Comparison of ENCODE assay signal across 8 mouse cellular contexts in the genomic region with DNA sequence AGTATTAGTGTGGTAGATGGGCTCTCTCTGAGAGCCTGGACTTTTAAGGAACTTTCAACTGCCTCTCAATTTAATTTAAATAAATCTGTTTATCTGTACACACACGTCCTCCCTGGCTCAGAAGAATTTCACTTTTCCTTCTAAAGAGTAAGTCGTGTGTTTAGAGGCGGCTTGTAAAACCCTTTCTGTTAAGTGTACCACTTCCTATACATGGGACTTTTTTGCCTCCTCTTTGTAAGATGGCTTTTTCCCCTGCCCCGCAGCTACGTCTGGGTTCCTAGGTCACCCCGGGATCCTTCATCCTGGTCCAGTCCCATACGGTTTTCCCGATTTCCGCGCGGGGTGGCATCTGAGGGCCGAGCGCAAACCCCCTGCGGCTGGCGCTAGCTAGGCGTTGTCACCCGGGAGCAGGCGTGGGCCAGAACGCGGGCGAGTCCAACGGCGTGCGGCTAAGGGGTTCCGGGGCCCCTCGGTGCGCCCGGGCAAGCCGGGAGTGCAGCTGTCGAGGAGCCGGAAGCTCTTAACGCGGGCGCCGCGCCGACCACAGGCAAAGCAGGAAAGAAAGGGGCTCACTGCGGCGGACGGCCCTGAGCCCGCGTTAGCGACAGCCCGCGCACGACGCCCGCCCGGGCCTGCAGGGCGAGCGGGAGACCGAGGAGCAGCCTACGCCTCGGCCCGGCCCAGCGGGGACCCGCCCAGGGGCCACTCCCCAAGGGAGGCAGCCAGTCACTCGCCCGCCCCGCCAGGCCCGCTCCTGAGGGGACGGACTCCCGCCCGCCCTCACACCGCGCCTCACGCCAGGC. TPM values are rescaled to one million over a fixed set of nuclear protein-coding genes. Genes with fewer than 3 reads are reported as not detected.
A peak's percentile ranks its signal among the peaks of the same experiment; 100 is the strongest.
DNase-seq lines count a peak whose midpoint lies in the region; ATAC-seq and TF ChIP-seq lines count a peak whose summit lies in the region.

No protein-coding gene starts in this region.

- no peak for TF ChIP-seq CTCF in Patski (IDR thresholded peaks at IDR 0.05)

- peak; percentile 97 for ATAC-seq in Patski
- peak; percentile 95 for ATAC-seq in hindbrain, embryonic 14.5 days (ENCODE audit: low FRiP score)

- CTCF ChIA-PET in Patski (lab: Charles Lee), result interaction anchor here (1.2 kb wide), 1 partner anchor 25 kb away, joined by 3 read pairs; no protein-coding TSS in a partner anchor

- POLR2A ChIA-PET in Patski (lab: Charles Lee), result interaction anchor here (0.7 kb wide), 1 partner anchor 62 kb away, joined by 4 read pairs; no protein-coding TSS in a partner anchor

- peaks cover 24% of the 10 kb centered on the region for H3K4me1 ChIP-seq in hindbrain, embryonic 14.5 days (replicated peaks; ENCODE audit: control insufficient read depth, insufficient read depth, low read length)

- H3K4me2 ChIP-seq in hindbrain, embryonic 14.5 days (replicated peaks), result peak overlapping the region; percentile 76

- WGBS in hindbrain, embryonic 14.5 days, result under 1% methylated on average over 53 of the region's 67 CpGs

- H3K27ac ChIP-seq in hindbrain, embryonic 14.5 days, result peak overlapping the region; percentile 92

- peak overlapping the region; percentile 98 for H3K9ac ChIP-seq in hindbrain, embryonic 14.5 days

- H3K4me3 ChIP-seq in hindbrain, embryonic 14.5 days (replicated peaks; ENCODE audit: low read length), result peak overlapping the region; percentile 96

- no peaks in the 10 kb centered on the region for H3K9me3 ChIP-seq in hindbrain, embryonic 14.5 days (ENCODE audit: control insufficient read depth, low read length)

- no peak for DNase-seq in Patski (ENCODE audit: low read depth, low spot score)
- DNase-seq in cerebellum, postnatal 14 days, result peak; percentile 74 to 79
- DNase-seq in frontal cortex, postnatal 14 days (ENCODE audit: low spot score in 2 of 2), result peak; percentile 70
- DNase-seq in hindbrain, embryonic 14.5 days (ENCODE audit: low spot score), result peak; percentile 73
- peak; percentile 68 for DNase-seq in left cerebral cortex, adult 11 months (ENCODE audit: low spot score)
- DNase-seq in lung, postnatal 4 days, result peak; percentile 92 to 97
- DNase-seq in retina, postnatal 7 days (ENCODE audit: low read depth, low spot score), result peak; percentile 54
- peak; percentile 93 for DNase-seq in urinary bladder, adult 2 months (ENCODE audit: low spot score)

- peaks cover 32% of the 10 kb centered on the region for H3K36me3 ChIP-seq in hindbrain, embryonic 14.5 days (replicated peaks; ENCODE audit: control insufficient read depth, insufficient read depth)

- H3K27me3 ChIP-seq in Patski, result no peaks in the 10 kb centered on the region
- H3K27me3 ChIP-seq in hindbrain, embryonic 14.5 days (ENCODE audit: control insufficient read depth, insufficient read depth, low read length), result no peaks in the 10 kb centered on the region

- in situ Hi-C loops in Patski (cut with MboI; ENCODE audit: low pct_unique_long_range_greater_than_20kb), result no loop called here

RNA-seq across cellular contexts. Expression of gene Ppp3cb, which starts 0.6 kb away (rescaled TPM):
- 61.1 TPM for polyA plus RNA-seq in Patski (2021)
- 121 and 123 TPM in 2 replicates for polyA plus RNA-seq in hindbrain, embryonic 14.5 days (2014; fragmentation: Nextera tagmentation; extraction: Ambion mirVana)
- 53.9 and 62.1 TPM in 2 replicates for polyA plus RNA-seq in urinary bladder, adult 2 months (2012; rRNA removed)

RNA-seq across cellular contexts. Expression of gene Mss51, which starts 49.0 kb away (rescaled TPM):
- polyA plus RNA-seq in Patski (2021), result 0.65 TPM
- 0.55 TPM in 2 replicates for polyA plus RNA-seq in hindbrain, embryonic 14.5 days (2014; fragmentation: Nextera tagmentation; extraction: Ambion mirVana)
- 0.87 and 1.3 TPM in 2 replicates for polyA plus RNA-seq in urinary bladder, adult 2 months (2012; rRNA removed)
